Comparison of ENCODE assay signal across 15 mouse cellular contexts in genomic region chr17:35817226-35817625, GRCm38 (mm10). TPM values are rescaled to one million over a fixed set of nuclear protein-coding genes. Genes with fewer than 3 reads are reported as not detected.
A peak's percentile ranks its signal among the peaks of the same experiment; 100 is the strongest.
DNase-seq lines count a peak whose midpoint lies in the region; ATAC-seq and TF ChIP-seq lines count a peak whose summit lies in the region.
"Had no signal": no experiment of that assay in that cellular context is flagged by ENCODE, and none has a peak within 500 bp of the region (broad histone marks: within the 10 kb centered on the region; RNA-seq: fewer than 3 reads in every experiment).

No protein-coding gene starts in this region.

- ATAC-seq in lung, postnatal 0 days: no peak
- ATAC-seq in kidney, embryonic 16.5 days (ENCODE audit: low FRiP score, low TSS enrichment): no peak
- ATAC-seq: forebrain, embryonic 14.5 days had no signal

- peak overlapping the region; percentile 59 for H3K27ac ChIP-seq in heart, embryonic 10.5 days
- H3K27ac ChIP-seq in lung, postnatal 0 days (ENCODE audit: low read length): peak overlapping the region; percentile 55
- H3K27ac ChIP-seq in kidney, embryonic 16.5 days (ENCODE audit: low read length): peak overlapping the region; percentile 26; the same call in 1 of the 2 replicates
- H3K27ac ChIP-seq: neural tube, embryonic 12.5 days had no signal

- no peaks in the 10 kb centered on the region; the same call in 1 of the 2 replicates for H3K27me3 ChIP-seq in heart, embryonic 10.5 days (ENCODE audit: insufficient read depth, poor library complexity, severe bottlenecking)
- H3K27me3 ChIP-seq in lung, postnatal 0 days (replicated peaks; ENCODE audit: insufficient read depth, low read length): no peaks in the 10 kb centered on the region
- 0 out of 2 replicates have a peak, but pooled peaks cover 3% of the 10 kb centered on the region for H3K27me3 ChIP-seq in kidney, embryonic 16.5 days (ENCODE audit: insufficient read depth, low read length)

- peaks cover 55% of the 10 kb centered on the region for H3K4me1 ChIP-seq in heart, embryonic 10.5 days
- peaks cover 32% of the 10 kb centered on the region for H3K4me1 ChIP-seq in lung, postnatal 0 days (ENCODE audit: insufficient read depth, low read depth, low read length)
- H3K4me1 ChIP-seq in kidney, embryonic 16.5 days (ENCODE audit: insufficient read depth, low read length): peaks cover 42% of the 10 kb centered on the region

- H3K4me2 ChIP-seq in lung, postnatal 0 days (replicated peaks; ENCODE audit: low read depth, low read length): no peak overlapping the region
- no peak overlapping the region for H3K4me2 ChIP-seq in kidney, embryonic 16.5 days (replicated peaks; ENCODE audit: low read depth, low read length)
- H3K4me2 ChIP-seq: neural tube, embryonic 12.5 days had no signal

- TF ChIP-seq EP300 in lung, postnatal 0 days (IDR thresholded peaks at IDR 0.05): no peak

- H3K4me3 ChIP-seq in heart, embryonic 10.5 days: no peak overlapping the region
- H3K4me3 ChIP-seq in lung, postnatal 0 days (ENCODE audit: low read depth, low read length): no peak overlapping the region
- no peak overlapping the region for H3K4me3 ChIP-seq in kidney, embryonic 16.5 days (ENCODE audit: low read length)
- H3K4me3 ChIP-seq: neural tube, embryonic 12.5 days had no signal

- DNase-seq in heart, embryonic 10.5 days (ENCODE audit: low spot score): no peak
- no peak for DNase-seq in heart, adult 8-10 months (ENCODE audit: low spot score)
- peak; percentile 49 for DNase-seq in lung, postnatal 0 days (ENCODE audit: low spot score)
- no peak for DNase-seq in lung, postnatal 10 days
- no peak for DNase-seq in frontal cortex, postnatal 10 days (ENCODE audit: low spot score in 2 of 2)
- no peak for DNase-seq in layer of hippocampus, adult 11-12 months (ENCODE audit: low spot score)
- DNase-seq in adrenal gland, postnatal 4 days (ENCODE audit: low spot score in 2 of 2): no peak
- DNase-seq: adrenal gland, postnatal 36 days; gastrocnemius, postnatal 25 days; heart, postnatal 36 days; layer of hippocampus, postnatal 36 days; midbrain, embryonic 14.5 days had no signal

- 47% methylated on average over 10 of the region's 10 CpGs for WGBS in heart, embryonic 10.5 days
- 50% methylated on average over 10 of the region's 10 CpGs for WGBS in lung, postnatal 0 days
- WGBS in kidney, embryonic 16.5 days: 40% methylated on average over 10 of the region's 10 CpGs

- no peak overlapping the region for H3K9ac ChIP-seq in lung, postnatal 0 days (replicated peaks; ENCODE audit: low read depth)
- no peak overlapping the region for H3K9ac ChIP-seq in kidney, embryonic 16.5 days (replicated peaks; ENCODE audit: low read length)
- H3K9ac ChIP-seq: neural tube, embryonic 12.5 days had no signal

- no peaks in the 10 kb centered on the region for H3K9me3 ChIP-seq in heart, embryonic 10.5 days
- H3K9me3 ChIP-seq in lung, postnatal 0 days (ENCODE audit: low read length): no peaks in the 10 kb centered on the region
- H3K9me3 ChIP-seq in kidney, embryonic 16.5 days (ENCODE audit: low read length): no peaks in the 10 kb centered on the region
- H3K9me3 ChIP-seq: neural tube, embryonic 12.5 days had no signal

- no peaks in the 10 kb centered on the region for H3K36me3 ChIP-seq in heart, embryonic 10.5 days
- no peaks in the 10 kb centered on the region for H3K36me3 ChIP-seq in lung, postnatal 0 days (ENCODE audit: insufficient read depth, low read length)
- no peaks in the 10 kb centered on the region for H3K36me3 ChIP-seq in kidney, embryonic 16.5 days (ENCODE audit: insufficient read depth, low read length)
- H3K36me3 ChIP-seq: neural tube, embryonic 12.5 days had no signal

- TF ChIP-seq CTCF in lung, postnatal 0 days (IDR thresholded peaks at IDR 0.05): no peak

RNA-seq across cellular contexts. Expression of gene Ier3, which starts 4.3 kb away (rescaled TPM):
- 13.2 and 16.8 TPM in 2 replicates for polyA plus RNA-seq in heart, embryonic 10.5 days (2016; fragmentation: Nextera tagmentation; extraction: Ambion mirVana)
- total RNA-seq in heart, adult 8-10 months (2022): 10 to 100 TPM; 31.3 to 64.3 (median 38.9) TPM
- 205 and 234 TPM in 2 replicates for polyA plus RNA-seq in lung, postnatal 0 days (2015; fragmentation: Nextera tagmentation; extraction: Ambion mirVana)
- polyA plus RNA-seq in kidney, embryonic 16.5 days (2015; fragmentation: Nextera tagmentation; extraction: Ambion mirVana): 33.5 and 40.4 TPM in 2 replicates
- total RNA-seq in adrenal gland, postnatal 4 days (2021): 10 to 100 TPM; 11.3 to 14.9 TPM

RNA-seq across cellular contexts. Expression of gene Flot1, which starts 5.8 kb away (rescaled TPM):
- 66.2 and 71.7 TPM in 2 replicates for polyA plus RNA-seq in heart, embryonic 10.5 days (2016; fragmentation: Nextera tagmentation; extraction: Ambion mirVana)
- total RNA-seq in heart, adult 8-10 months (2022): 100 to 1,000 TPM; 154 to 174 (median 157) TPM
- polyA plus RNA-seq in lung, postnatal 0 days (2015; fragmentation: Nextera tagmentation; extraction: Ambion mirVana): 106 and 117 TPM in 2 replicates
- 52.7 and 56.9 TPM in 2 replicates for polyA plus RNA-seq in kidney, embryonic 16.5 days (2015; fragmentation: Nextera tagmentation; extraction: Ambion mirVana)
- total RNA-seq in adrenal gland, postnatal 4 days (2021): 10 to 100 TPM; 70.9 to 72.5 TPM

RNA-seq across cellular contexts. Expression of gene Tubb5, which starts 20.9 kb away (rescaled TPM):
- polyA plus RNA-seq in heart, embryonic 10.5 days (2016; fragmentation: Nextera tagmentation; extraction: Ambion mirVana): 911 and 1,091 TPM in 2 replicates
- total RNA-seq in heart, adult 8-10 months (2022): 10 to 100 TPM; 65.2 to 94.6 (median 72.1) TPM
- polyA plus RNA-seq in lung, postnatal 0 days (2015; fragmentation: Nextera tagmentation; extraction: Ambion mirVana): 292 and 298 TPM in 2 replicates
- polyA plus RNA-seq in kidney, embryonic 16.5 days (2015; fragmentation: Nextera tagmentation; extraction: Ambion mirVana): 905 and 985 TPM in 2 replicates
- total RNA-seq in adrenal gland, postnatal 4 days (2021): 100 to 1,000 TPM; 553 to 648 TPM

RNA-seq across cellular contexts. Expression of gene Mdc1, which starts 24.1 kb away (rescaled TPM):
- polyA plus RNA-seq in heart, embryonic 10.5 days (2016; fragmentation: Nextera tagmentation; extraction: Ambion mirVana): 25.3 and 29.1 TPM in 2 replicates
- total RNA-seq in heart, adult 8-10 months (2022): 10 to 100 TPM; 11.5 to 12.8 (median 12.0) TPM
- 2.8 and 3.1 TPM in 2 replicates for polyA plus RNA-seq in lung, postnatal 0 days (2015; fragmentation: Nextera tagmentation; extraction: Ambion mirVana)
- 16.3 and 16.7 TPM in 2 replicates for polyA plus RNA-seq in kidney, embryonic 16.5 days (2015; fragmentation: Nextera tagmentation; extraction: Ambion mirVana)
- 10 to 100 TPM; 28.2 to 35.6 TPM for total RNA-seq in adrenal gland, postnatal 4 days (2021)

RNA-seq across cellular contexts. Expression of gene Nrm, which starts 43.9 kb away (rescaled TPM):
- polyA plus RNA-seq in heart, embryonic 10.5 days (2016; fragmentation: Nextera tagmentation; extraction: Ambion mirVana): 56.5 and 58.3 TPM in 2 replicates
- 1 to 10 TPM; 1.7 to 2.9 (median 1.8) TPM for total RNA-seq in heart, adult 8-10 months (2022)
- polyA plus RNA-seq in lung, postnatal 0 days (2015; fragmentation: Nextera tagmentation; extraction: Ambion mirVana): 21.4 and 22.9 TPM in 2 replicates
- polyA plus RNA-seq in kidney, embryonic 16.5 days (2015; fragmentation: Nextera tagmentation; extraction: Ambion mirVana): 63.3 and 67.0 TPM in 2 replicates
- total RNA-seq in adrenal gland, postnatal 4 days (2021): 10 to 100 TPM; 25.8 to 27.1 TPM
